Mouse (Mus musculus) adrenal gland, postnatal 10 days (tissue): ENCODE results near the gene Cars2. TPM values are rescaled to one million over a fixed set of nuclear protein-coding genes. Genes with fewer than 3 reads are reported as not detected.
A peak's percentile ranks its signal among the peaks of the same experiment; 100 is the strongest.
"Not testable (repeated sequence)": the region's sequence is repeated elsewhere in the genome, so short reads cannot be mapped to it uniquely, and the experiment has no call there.

Experiments used
- DNase-seq: peaks from one replicate; pipeline ENCODE4 v3.0.0; 2021; ENCODE audit warnings: mixed read lengths
- total RNA-seq, 2 experiments: library from RNA; stranded (reverse); gene quantifications; 2 replicates each; pipeline ENCODE4 v1.2.3; 2021

The Cars2 gene
- total RNA-seq, 2 experiments from 2014 or later = 38.4 to 39.3 TPM

- DNase-seq = no peak
Observed at GRCm38 (mm10) chr8:11512711-11513110, 37.9 kb downstream of the Cars2 start.

- DNase-seq = no peak
Observed at GRCm38 (mm10) chr8:11510971-11511370, 39.6 kb downstream of the Cars2 start.

GRCm38 (mm10) chr8:11508880-11509279 lies 41.7 kb downstream of the Cars2 start:
- DNase-seq = no peak

GRCm38 (mm10) chr8:11506802-11507201 lies 43.8 kb downstream of the Cars2 start:
- peak; percentile 79 for DNase-seq

DNA sequence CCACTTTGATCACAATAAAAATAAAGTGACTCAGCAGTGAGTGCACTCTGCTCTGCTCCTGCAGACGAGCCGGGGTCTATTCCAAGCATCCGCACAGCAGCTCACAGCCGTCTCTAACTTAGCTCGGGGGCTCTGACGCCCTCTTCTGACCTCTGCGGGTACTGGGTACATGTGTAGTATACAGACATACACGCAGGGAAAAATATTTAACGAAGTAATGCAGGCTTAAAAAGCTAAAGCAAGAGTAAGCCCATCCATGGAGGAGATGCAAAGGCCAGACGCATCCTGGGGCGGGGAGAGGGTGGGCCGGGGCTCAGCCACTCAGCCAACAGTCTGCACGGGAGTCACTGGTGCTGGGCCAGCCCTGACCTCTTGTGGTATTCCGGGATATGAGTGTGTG lies 44.5 kb downstream of the Cars2 start:
- no peak for DNase-seq

- no peak for DNase-seq
Observed at GRCm38 (mm10) chr8:11503476-11504232, 46.9 kb downstream of the Cars2 start.

- no peak for DNase-seq
Observed at GRCm38 (mm10) chr8:11498786-11499485, 51.6 kb downstream of the Cars2 start.

DNA sequence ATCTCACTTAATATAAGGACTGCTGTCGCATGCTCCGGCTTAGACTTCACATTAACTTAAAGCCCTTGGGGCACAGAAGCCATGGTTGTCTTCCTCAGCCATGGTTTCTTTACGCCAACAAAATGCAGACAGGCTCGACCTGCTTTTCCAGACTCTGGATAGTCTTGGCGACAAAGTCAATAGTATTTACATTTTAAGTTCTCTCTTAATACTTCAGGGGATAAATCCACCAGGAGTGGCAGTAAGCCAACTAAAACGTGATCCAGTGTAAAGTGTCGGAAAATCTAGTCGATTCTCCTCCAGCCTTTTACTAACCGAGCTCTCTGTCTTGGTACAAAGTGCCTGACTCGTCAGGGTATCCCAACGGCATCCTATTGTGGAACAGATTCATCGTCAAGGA lies 52.3 kb downstream of the Cars2 start:
- no peak for DNase-seq

DNA sequence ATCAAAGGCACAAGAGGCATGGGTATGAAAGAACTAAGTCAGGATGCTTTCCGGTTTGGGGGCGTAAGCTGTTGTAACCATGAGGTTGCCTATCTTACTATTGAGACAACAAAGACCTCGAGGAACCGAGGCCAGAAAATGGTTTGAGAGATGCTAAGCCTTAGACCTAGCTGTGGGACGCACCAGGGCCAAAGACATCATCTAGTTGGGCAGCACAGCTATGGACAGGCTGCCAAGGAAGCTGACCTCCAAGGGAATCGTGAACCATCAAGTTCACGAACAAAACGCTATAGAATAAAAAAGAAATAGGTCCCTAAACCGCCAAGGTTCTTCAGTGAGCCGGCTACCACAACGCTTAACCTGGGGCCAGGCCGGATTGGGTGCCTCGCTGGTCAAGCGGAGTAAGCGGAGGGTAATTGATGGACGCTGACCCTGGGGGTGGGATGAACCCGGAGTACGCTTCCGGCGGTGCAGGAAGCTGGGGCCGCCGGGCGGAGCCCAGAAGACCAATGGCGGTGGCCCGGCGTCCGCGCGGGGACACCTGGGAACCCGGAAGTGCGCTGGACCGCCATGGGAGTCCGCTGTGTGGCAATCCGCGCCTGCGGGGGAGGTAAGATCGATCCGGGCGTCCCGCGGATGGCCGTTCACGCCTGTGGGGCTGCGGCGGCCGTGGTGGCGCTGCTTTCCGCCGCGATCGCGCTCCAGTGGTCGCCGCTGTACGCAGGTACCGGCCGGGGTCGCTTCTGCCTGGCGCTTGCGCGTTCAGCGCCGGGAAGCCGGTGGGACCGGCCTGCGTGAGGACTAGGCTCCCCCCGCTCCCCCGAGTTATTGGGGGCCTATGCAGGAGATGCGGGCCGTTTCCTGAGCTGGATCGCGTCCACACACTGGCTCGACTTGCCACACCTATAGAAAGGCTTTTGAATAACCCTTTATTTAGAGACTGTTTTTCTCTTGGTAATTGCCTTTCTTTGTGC lies 53.3 kb downstream of the Cars2 start, which contains the start of gene Naxd:
Gene Naxd, plus strand, starts transcription at position 490 of the 974 bp plus-strand sequence.
- DNase-seq = peak; percentile 94

GRCm38 (mm10) chr8:11492340-11492739 lies 58.2 kb downstream of the Cars2 start:
- not testable (repeated sequence) for DNase-seq

DNA sequence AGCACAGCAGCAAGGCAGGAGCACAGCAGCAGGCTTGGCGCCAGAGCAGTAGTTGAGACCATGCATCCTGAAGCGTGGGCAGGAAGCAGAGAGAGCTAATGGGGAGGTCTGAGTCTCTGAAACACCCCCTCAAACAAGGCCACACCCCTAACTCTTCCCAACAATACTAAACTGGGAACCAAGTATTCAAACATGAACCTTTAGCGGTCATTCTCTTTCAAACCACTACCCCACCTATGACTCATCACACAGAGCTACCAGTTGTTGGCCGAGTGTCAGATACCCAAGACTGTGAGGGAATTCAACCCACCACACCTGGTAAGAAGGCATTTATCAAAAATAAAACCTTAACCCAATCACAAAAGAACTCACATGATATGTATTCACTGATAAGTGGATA lies 63.4 kb downstream of the Cars2 start:
- no peak for DNase-seq

DNA sequence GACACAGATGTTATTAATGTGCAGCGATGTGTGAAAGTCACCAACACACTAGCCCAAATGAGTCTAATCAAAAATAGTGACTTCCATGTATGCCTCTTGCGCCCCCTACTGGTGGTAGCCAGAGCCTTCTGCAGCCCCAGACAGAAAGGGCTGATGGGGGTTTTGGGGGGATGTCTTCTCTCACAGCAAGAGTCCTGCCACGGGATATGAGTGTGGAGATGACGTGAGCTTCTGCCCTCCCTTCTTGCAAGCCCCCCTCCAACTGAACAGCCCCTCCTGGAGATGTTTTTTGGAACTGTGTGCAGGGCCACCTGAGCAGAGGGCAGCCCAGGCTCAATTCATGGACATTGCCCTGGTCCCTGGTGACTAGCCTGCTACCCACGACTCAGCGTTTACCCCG lies 64.4 kb downstream of the Cars2 start:
- peak; percentile 86 for DNase-seq

DNA sequence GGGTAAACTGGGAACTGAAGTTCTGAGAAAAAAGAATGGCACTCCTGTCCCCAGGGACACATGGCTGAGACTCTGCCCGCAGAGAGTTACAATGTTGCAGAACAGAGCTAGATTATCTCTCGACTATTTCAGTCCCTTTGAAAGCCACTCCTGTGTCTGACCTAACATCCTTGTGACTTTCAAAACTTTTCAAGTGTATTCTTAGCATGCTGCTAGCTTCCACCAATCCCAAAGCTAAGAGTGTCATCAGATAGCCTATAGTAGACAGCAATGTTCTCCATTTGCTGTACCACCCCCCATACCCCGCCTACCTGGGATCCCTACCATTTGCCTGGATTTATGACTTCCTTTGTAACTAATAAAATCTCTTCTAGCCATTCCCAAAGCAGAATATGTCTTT lies 68.0 kb downstream of the Cars2 start:
- no peak for DNase-seq

DNA sequence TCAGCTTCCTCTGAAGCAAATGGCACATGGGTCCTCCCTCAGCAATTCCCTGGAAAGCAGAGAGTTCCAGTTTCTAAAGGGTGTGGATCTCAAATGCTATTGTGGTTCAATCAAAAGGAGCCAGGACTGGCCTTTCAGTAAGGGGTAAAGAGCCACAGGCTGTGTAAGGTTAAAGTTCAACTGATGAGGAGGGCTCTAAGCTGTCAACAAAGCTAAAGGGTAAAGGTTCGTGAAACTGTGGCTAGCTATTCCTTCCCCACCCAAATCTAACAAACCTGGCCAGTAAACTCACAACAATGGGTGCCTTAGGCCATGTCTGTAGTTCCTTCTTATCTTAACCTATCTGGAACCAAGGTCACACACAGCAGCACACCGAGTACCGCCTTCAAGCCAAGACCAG lies 68.7 kb downstream of the Cars2 start:
- no peak for DNase-seq

DNA sequence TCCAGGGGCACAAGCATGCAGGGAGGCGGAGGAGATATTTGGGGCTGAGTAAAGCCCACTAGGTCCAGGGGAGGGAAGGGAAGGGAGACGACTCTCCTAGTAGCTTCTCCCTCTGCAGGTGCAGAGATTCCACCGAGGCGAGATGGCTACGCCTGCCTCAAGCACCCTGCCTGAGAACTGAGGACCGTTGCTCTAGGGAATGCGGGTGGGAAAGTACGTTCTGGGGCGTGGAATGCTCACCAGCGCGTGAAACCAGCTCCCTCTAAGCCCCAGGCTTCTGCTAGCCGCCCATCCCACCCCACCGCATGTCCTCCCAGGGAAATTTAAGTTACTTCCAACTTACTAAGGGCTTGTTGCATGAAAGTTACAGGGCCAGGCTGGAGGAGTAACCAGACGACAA lies 71.0 kb downstream of the Cars2 start:
- DNase-seq = no peak

GRCm38 (mm10) chr8:11478807-11479527 lies 71.6 kb downstream of the Cars2 start:
- DNase-seq = no peak

DNA sequence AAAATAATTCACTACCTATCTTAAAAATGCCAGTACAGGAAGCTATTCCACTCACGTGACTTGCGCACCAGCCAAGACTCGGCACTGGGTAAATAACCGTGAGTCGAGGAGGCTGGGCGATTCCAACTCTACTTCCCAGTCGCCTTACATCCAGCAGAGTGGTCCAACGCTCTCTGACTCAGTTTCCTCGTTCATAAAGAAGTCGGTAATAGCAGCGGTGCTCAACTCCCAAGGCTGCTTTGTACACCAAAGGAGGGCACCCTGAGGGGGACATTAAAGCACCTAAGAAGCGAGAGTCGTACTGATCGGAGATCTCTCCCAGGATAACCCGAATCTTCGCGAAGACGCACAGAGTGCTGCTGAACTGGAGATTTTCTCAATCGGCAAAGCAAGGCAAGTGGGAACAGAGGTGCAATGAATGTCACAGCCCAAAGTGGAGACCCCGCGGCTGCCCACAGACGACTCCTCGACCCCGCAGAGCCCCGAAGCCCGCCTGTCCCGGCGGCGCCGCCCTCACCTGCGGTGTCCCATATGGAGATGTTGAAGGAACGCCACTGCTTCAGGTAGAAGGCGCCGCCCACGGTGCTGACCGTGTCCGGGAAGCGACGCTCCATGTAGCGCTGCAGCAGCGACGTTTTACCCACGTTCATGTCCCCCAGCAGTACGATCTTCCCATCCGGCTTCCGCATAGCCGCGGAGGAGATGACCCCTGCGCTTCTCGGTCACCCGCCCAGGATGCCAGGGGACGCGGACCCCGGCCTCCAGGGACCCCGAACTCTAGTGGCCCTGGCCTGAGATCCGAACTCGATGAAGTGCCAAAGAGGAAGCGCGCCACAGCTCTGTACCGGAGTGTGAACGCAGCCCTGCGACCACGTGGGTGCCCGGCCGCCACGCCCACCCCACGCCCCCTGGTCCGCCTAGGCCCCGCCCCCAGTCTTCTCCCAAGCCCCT lies 72.5 kb downstream of the Cars2 start, which contains the start of gene Rab20:
Gene Rab20, minus strand, starts transcription at position 900 of the 951 bp plus-strand sequence.
- peak; percentile 86 for DNase-seq

GRCm38 (mm10) chr8:11477178-11477553 lies 73.4 kb downstream of the Cars2 start:
- no peak for DNase-seq

DNA sequence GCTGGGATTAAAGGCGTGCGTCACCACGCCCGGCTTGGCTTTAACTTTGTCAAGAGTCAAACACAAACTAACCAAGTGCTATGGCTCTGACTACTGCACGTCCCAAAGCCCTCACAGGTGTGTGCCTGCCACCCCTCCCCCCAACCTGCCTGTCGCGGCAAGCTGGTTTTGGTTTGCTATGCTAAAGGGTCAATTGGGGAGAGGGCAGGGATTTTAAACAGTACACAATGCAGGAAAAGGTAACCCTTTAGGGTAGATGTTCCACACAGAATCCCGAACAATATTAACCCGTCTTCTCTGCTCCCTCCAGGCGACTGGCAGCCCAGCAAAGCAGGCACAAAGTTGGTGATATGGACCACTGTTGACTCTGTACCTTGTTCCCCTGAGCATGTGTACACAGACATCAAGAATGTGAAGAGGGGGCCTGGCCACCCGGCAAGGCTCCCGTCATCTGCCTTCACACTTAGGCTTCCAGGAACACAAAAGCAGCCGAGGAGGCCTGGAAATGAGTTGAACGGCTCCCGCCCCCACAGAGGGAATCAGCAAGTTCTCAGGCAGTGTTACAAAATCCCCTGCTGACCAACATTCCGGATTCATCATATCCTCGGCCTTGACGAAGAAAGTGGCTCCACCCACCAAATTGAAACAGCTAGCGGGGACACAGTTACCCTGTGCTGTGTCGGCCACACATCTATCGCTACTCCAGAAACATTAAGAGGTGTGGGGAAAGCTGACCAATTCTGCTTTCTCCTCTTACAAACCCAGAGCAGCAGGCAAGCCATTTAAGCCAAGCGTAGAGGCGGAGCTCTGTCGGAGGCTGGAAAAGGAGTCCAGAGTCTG lies 74.0 kb downstream of the Cars2 start:
- peak; percentile 77 for DNase-seq

DNA sequence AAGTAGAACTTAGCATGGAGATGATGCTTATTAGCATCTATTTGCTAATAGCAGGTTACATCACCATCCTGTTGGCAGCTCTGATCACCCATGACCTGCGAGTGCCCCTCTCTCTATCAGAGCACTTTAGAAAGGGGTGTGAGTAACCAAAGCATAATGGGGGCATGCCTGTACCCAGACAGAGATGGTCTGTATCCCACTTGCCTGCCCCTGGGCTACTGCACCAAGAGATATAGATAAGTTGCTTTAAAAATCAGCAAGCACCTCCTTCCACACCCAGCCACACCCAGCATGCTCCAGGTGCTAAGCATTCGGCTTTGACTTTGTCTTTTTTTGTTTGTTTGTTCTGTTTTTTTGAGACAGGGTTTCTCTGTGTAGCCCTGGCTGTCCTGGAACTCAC lies 74.7 kb downstream of the Cars2 start:
- no peak for DNase-seq
